Mouse (Mus musculus): ENCODE data around the gene Rtl8c. TPM values are rescaled to one million over a fixed set of nuclear protein-coding genes. Genes with fewer than 3 reads are reported as not detected.
"Not testable (repeated sequence)": the region's sequence is repeated elsewhere in the genome, so short reads cannot be mapped to it uniquely, and the experiment has no call there.

Rtl8c gene
- polyA plus RNA-seq, 1 experiment from 2014 or later = 50.3 TPM

- H3K4me3 ChIP-seq = peak within 1 kb of the TSS; percentile 36
- not testable (repeated sequence) for H3K9ac ChIP-seq, H3K4me1 ChIP-seq, H3K36me3 ChIP-seq, H3K27me3 ChIP-seq, H3K9me3 ChIP-seq
- 25% methylated on average over 12 of the region's 50 CpGs for WGBS
- peak within 1 kb of the TSS; percentile 35 for H3K4me2 ChIP-seq
- H3K27ac ChIP-seq = peak within 1 kb of the TSS; percentile 63
- peak; percentile 86 for ATAC-seq (ENCODE audit: insufficient number of reproducible peaks, low FRiP score, low TSS enrichment, low read depth)
Measured at GRCm38 (mm10) chrX:53642980-53643961, 35.4 kb downstream of the Rtl8c start, which contains the start of gene Rtl8a. TSS of gene Rtl8a (minus strand) at chrX:53643682.

DNA sequence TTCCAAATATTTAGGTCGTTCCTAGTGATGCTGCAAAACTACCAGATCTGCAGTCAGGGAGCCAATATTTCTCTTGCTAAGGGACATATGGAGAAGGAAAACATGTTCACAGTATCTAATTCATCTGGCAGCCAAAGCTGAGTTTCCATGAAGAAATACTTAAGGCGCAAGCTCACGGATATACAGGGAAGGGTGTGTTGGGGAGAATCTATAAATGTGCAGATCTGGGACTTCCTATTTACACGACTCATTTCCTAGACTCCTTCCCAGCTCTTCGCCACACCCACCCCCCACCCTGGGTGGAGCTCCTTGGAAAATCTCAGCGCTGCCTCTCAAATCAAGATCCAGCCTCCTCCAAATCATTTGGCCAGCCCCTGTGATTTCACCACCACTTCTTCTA is 38.1 kb downstream of the Rtl8c start:
- H3K4me3 ChIP-seq = no peak overlapping the region
- no peaks in the 10 kb centered on the region for H3K9me3 ChIP-seq
- no peak overlapping the region for H3K9ac ChIP-seq
- H3K4me2 ChIP-seq = no peak overlapping the region
- no peaks in the 10 kb centered on the region for H3K27me3 ChIP-seq
- ATAC-seq (ENCODE audit: insufficient number of reproducible peaks, low FRiP score, low TSS enrichment, low read depth) = no peak
- 0 out of 2 replicates have a peak, but pooled peaks cover 3% of the 10 kb centered on the region for H3K4me1 ChIP-seq
- H3K27ac ChIP-seq = no peak overlapping the region
- no peaks in the 10 kb centered on the region for H3K36me3 ChIP-seq
- 66% methylated on average over 6 of the region's 6 CpGs for WGBS

GRCm38 (mm10) chrX:53652917-53653316 is 45.1 kb downstream of the Rtl8c start:
- H3K4me1 ChIP-seq; H3K27ac ChIP-seq; H3K4me2 ChIP-seq; H3K27me3 ChIP-seq; H3K9me3 ChIP-seq; ATAC-seq (ENCODE audit: insufficient number of reproducible peaks, low FRiP score, low TSS enrichment, low read depth); H3K36me3 ChIP-seq; H3K4me3 ChIP-seq; H3K9ac ChIP-seq: not testable (repeated sequence)
- WGBS = 59% methylated on average over 4 of the region's 4 CpGs

Other genes with a start within 250 kb of the Rtl8c start
- gene Mospd1, start 237.5 kb upstream of the Rtl8c start, polyA plus RNA-seq (2015; fragmentation: Nextera tagmentation; extraction: Ambion mirVana) = 46.9 and 69.4 TPM in 2 replicates
- gene Etd, start 173.1 kb upstream of the Rtl8c start, polyA plus RNA-seq (2015; fragmentation: Nextera tagmentation; extraction: Ambion mirVana) = not detected in 2 replicates
- gene Gm14597, start 947 bp downstream of the Rtl8c start, polyA plus RNA-seq (2015; fragmentation: Nextera tagmentation; extraction: Ambion mirVana) = not detected in 2 replicates
- 63.3 and 85.3 TPM in 2 replicates for gene Rtl8a, start 35.6 kb downstream of the Rtl8c start, polyA plus RNA-seq (2015; fragmentation: Nextera tagmentation; extraction: Ambion mirVana)
- gene Rtl8b, start 62.4 kb downstream of the Rtl8c start, polyA plus RNA-seq (2015; fragmentation: Nextera tagmentation; extraction: Ambion mirVana) = 58.4 and 67.8 TPM in 2 replicates
- gene 4930502E18Rik, start 116.8 kb downstream of the Rtl8c start, polyA plus RNA-seq (2015; fragmentation: Nextera tagmentation; extraction: Ambion mirVana) = 0.23 and 0.29 TPM in 2 replicates
- gene 1700013H16Rik, start 149.8 kb downstream of the Rtl8c start, polyA plus RNA-seq (2015; fragmentation: Nextera tagmentation; extraction: Ambion mirVana) = not detected in 2 replicates
- not detected in 2 replicates for gene Zfp36l3, start 168.4 kb downstream of the Rtl8c start, polyA plus RNA-seq (2015; fragmentation: Nextera tagmentation; extraction: Ambion mirVana)
- gene Xlr, start 189.7 kb downstream of the Rtl8c start, polyA plus RNA-seq (2015; fragmentation: Nextera tagmentation; extraction: Ambion mirVana) = 0.84 and 1.4 TPM in 2 replicates

Measured in limb, embryonic 15.5 days (tissue).